ENCODE assay signal across 9 mouse cellular contexts in the genomic region with DNA sequence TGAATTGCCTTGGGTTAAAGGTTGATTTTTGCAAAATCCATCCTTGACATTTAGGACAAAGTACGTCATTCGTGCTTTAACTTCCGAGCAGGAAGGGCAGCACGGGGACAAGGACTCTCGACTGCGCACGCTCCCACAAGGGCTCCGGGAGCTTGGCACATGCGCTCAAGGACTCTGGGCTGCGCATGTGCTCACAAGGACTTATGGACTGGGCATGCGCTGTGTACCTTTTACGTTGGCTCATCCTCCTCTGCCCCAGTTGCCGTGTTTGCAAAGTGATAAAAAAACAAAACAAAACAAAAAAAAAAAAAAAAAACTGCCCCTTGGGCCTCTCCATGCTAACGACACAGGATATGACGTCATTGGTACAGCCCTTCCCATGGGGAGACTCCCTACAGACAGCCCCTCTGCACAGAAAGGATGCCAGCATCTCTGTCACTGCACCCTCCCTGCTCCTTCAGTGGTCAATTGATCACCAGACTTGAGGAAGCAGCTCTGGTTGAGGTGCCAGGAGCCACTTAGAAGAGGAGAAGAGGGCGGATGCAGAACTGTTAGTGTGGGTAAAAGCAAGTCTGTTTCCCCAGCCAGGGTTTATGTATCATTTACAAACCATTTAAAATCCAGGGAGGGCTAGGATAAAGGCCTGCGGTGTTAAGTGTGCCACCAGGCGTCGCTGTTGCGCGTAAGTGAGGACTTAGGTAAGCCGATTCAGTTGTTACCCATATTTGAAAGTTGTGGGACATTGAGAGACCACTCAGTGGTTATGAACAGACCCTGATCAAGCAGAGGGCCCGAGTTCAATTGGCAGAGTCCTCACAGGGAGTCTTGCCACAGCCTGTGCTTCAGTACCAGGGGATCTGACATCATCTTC.
DNase-seq lines count a peak whose midpoint lies in the region; ATAC-seq and TF ChIP-seq lines count a peak whose summit lies in the region.
"Had no signal": no experiment of that assay in that cellular context is flagged by ENCODE, and none has a peak within 500 bp of the region (broad histone marks: within the 10 kb centered on the region; RNA-seq: fewer than 3 reads in every experiment).

No protein-coding gene starts in this region.

- intact Hi-C loops in gastrocnemius, postnatal 14 days (cut with DNase I; ENCODE audit: low total_unique reads), result no loop called here
- intact Hi-C loops in left cerebral cortex, postnatal 4 days (cut with DNase I), result loop anchor here (5.0 to 10.0 kb wide), 4 partner anchors 135 to 1005 kb away; partner anchors contain the start of gene Arhgap28

- no peaks in the 10 kb centered on the region for H3K27me3 ChIP-seq in kidney, adult 2 months (replicated peaks; ENCODE audit: control insufficient read depth, insufficient read depth, low read length)
- no peaks in the 10 kb centered on the region for H3K27me3 ChIP-seq in midbrain, postnatal 0 days (ENCODE audit: insufficient read depth, low read length)

- TF ChIP-seq CTCF in kidney, adult 2 months (conservative IDR thresholded peaks at IDR 0.05; ENCODE audit: insufficient read depth, insufficient read length, low read depth, low read length), result peak; percentile 78
- TF ChIP-seq CTCF in midbrain, postnatal 0 days (IDR thresholded peaks at IDR 0.05), result peak; percentile 90

- H3K4me3 ChIP-seq in kidney, adult 2 months (ENCODE audit: insufficient read depth, low read depth, low read length), result no peak overlapping the region
- H3K4me3 ChIP-seq in midbrain, postnatal 0 days (ENCODE audit: low read depth, low read length), result no peak overlapping the region

- no peak for ATAC-seq in midbrain, postnatal 0 days (ENCODE audit: low FRiP score)

- DNase-seq in spleen, postnatal 10 days (ENCODE audit: low spot score in 2 of 2), result peak; percentile 7 to 55
- no peak for DNase-seq in spleen, postnatal 36 days (ENCODE audit: low spot score in 2 of 2)
- peak; percentile 82 for DNase-seq in embryo, embryonic 10.5 days (ENCODE audit: low spot score)
- DNase-seq in gastrocnemius, postnatal 14 days, result peak; percentile 68
- peak; percentile 63 for DNase-seq in kidney, adult 2 months
- DNase-seq in left cerebral cortex, postnatal 4 days, result peak; percentile 85
- DNase-seq in midbrain, postnatal 0 days (ENCODE audit: low spot score), result peak; percentile 85
- DNase-seq in thymus, postnatal 14 days, result peak; percentile 21

- no peak overlapping the region for H3K4me2 ChIP-seq in midbrain, postnatal 0 days (ENCODE audit: low read depth, low read length, poor library complexity, severe bottlenecking)

- H3K9me3 ChIP-seq in midbrain, postnatal 0 days (ENCODE audit: low read length), result no peaks in the 10 kb centered on the region

- 66% methylated on average over 23 of the region's 23 CpGs for WGBS in kidney, adult 2 months
- WGBS in midbrain, postnatal 0 days, result 69% methylated on average over 23 of the region's 23 CpGs

- H3K4me1 ChIP-seq in kidney, adult 2 months (ENCODE audit: control insufficient read depth, insufficient read depth, low read length), result no peaks in the 10 kb centered on the region; the same call in 1 of the 2 replicates
- H3K4me1 ChIP-seq in midbrain, postnatal 0 days (ENCODE audit: insufficient read depth, low read length), result no peaks in the 10 kb centered on the region

- no peak for TF ChIP-seq POLR2A in kidney, adult 2 months (IDR thresholded peaks at IDR 0.05; ENCODE audit: low read depth, low read length)

- H3K9ac ChIP-seq in midbrain, postnatal 0 days (replicated peaks; ENCODE audit: low read length, poor library complexity, severe bottlenecking), result no peak overlapping the region

- H3K27ac ChIP-seq in kidney, adult 2 months (ENCODE audit: insufficient read depth, low read depth, low read length), result no peak overlapping the region
- no peak overlapping the region for H3K27ac ChIP-seq in midbrain, postnatal 0 days (ENCODE audit: low read depth, low read length)

- H3K36me3 ChIP-seq in kidney, adult 2 months (ENCODE audit: control insufficient read depth, insufficient read depth, low read length), result no peaks in the 10 kb centered on the region
- no peaks in the 10 kb centered on the region for H3K36me3 ChIP-seq in midbrain, postnatal 0 days (ENCODE audit: insufficient read depth, low read length)
- H3K36me3 ChIP-seq: G1E had no signal

Comparison
In these comparisons a context has a peak if more than half of its experiments do, and no peak if none do; other contexts are left out.
1. DNase-seq: peak in spleen, postnatal 10 days (2 of 2), embryo, embryonic 10.5 days (single experiment), gastrocnemius, postnatal 14 days (single experiment), kidney, adult 2 months (single experiment), left cerebral cortex, postnatal 4 days (single experiment), midbrain, postnatal 0 days (single experiment) and thymus, postnatal 14 days (single experiment); none in spleen, postnatal 36 days (0 of 2).